Mouse (Mus musculus) thymus, adult 2 months (tissue): Measurements from ENCODE around the gene Rps19bp1.

ENCODE experiments used
- CTCF ChIP-seq: fragments of 200-500 bp; IDR thresholded peaks from 2 replicates; pipeline ENCODE4 v1.5.1; 2012; ENCODE audit warnings: mild to moderate bottlenecking, control low read depth, low read length, moderate library complexity, borderline replicate concordance; ENCODE audit not compliant: control insufficient read depth, poor library complexity, insufficient read depth; ENCODE audit errors: extremely low read depth
- POLR2A ChIP-seq: fragments of 200-500 bp; IDR thresholded peaks from 2 replicates; pipeline ENCODE4 v1.6.1; 2012; ENCODE audit warnings: mild to moderate bottlenecking, low read length, control low read depth, moderate library complexity; ENCODE audit not compliant: control insufficient read depth, poor library complexity, insufficient read depth; ENCODE audit errors: extremely low read depth

GRCm38 (mm10) chr15:80216480-80216820 lies 47.7 kb downstream of the Rps19bp1 start:
- TF ChIP-seq POLR2A (no peak), CTCF (no peak)
